Mouse (Mus musculus) lung, postnatal 36 days (tissue): ENCODE data around the gene Shisa8.
"Not testable (repeated sequence)": the region's sequence is repeated elsewhere in the genome, so short reads cannot be mapped to it uniquely, and the experiment has no call there.

Source experiments
- DNase-seq: peaks from one replicate; pipeline ENCODE4 v3.0.0; 2022; ENCODE audit warnings: mixed read lengths

Shisa8 gene

DNA sequence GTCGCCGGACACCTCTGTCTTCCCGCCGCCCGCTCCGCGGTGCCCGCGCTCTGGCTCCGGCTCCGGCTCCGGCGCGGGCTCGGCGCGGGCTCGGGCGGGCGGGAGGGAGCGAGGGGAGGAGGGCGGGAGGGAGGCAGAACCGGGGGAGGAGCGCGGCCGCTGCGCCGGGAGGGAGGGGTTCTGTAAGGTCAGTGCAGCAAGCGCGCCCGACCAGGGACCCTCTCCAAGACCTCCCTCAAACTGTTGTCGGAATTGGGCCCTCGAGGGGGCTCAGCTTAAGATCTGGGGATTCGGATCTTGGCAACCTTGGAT, at the start of gene Shisa8:
TSS of gene Shisa8 (minus strand) at position 64 of the 312 bp plus-strand sequence.
- DNase-seq = no peak

DNA sequence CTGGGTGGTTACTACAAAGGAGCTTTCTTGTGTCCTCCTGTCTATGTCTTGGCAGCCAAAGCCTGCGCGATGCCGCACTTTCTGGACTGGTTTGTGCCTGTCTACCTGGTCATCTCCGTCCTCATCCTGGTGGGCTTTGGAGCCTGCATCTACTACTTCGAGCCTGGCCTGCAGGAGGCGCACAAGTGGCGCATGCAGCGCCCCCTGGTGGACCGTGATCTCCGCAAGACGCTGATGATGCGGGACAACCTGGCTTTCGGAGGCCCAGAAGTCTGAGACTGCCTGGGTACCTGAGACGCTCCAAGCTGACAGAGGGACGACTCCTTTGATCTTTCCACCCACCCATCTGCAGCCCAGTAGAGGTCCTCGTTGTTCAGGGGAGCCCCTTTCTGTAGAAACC, 46.9 kb upstream of the Shisa8 start:
- DNase-seq = peak; percentile 68

DNA sequence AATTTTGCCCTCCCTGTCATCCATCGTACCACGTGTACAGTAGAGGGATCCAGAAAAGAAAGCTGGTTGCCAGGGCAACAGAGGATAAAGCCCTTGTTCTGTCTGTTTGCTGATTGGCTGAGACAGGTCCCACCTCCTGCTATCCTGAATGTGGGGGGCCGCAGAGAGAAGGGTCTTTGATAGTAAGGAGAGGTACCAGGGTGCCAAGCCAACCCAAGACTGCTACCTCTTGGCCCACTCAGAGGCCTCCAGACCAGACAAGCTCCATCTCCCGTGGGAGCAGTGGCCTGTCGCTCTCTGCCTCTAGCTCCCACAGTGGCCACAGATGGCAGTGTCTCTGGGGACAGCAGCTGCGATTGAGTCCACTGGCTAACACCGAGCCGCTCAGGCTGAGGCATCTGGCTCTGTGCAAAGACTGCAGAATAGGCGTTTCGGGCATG, 43.3 kb upstream of the Shisa8 start:
- no peak for DNase-seq

DNA sequence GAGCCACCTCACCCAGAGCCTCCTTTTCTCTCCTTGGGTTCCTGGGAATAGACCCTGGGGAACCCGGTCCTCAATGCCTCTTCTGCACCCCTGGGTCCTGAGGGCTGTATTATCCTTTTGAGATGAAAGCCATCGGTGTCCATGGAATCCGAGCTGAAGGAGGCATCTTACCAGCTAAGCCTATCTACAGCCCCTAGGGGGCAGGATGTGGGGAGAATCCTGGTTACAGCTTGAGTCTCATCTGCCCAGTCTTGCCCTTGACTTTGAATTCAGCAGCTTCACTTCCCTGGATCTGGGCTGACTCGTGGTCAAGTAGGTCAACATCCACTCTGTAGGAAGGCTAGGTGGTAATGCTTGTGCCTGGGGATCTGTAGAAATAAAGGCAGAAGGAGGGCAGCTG, 42.6 kb upstream of the Shisa8 start:
- no peak for DNase-seq

DNA sequence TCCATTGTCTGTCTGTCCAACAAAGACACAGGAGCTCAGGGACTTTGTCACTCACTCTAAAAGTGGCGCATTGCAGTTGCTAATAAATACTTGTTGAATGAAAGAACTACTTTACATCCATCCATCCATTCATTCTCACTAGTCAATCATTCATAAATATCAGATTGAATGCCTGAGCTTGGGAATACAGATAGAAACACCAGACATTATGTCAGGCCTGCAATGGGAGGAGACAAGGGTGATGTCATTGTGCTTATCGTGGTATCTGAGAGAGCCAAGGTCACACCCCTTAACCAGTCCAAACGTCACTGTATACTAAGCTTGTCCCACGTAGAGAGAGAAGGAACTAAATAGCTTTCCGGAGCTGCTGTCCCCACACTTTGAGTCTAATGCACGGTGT, 39.5 kb upstream of the Shisa8 start, which contains the start of gene 1500009C09Rik:
TSS of gene 1500009C09Rik (plus strand) at position 301 of the 400 bp plus-strand sequence.
- no peak for DNase-seq

DNA sequence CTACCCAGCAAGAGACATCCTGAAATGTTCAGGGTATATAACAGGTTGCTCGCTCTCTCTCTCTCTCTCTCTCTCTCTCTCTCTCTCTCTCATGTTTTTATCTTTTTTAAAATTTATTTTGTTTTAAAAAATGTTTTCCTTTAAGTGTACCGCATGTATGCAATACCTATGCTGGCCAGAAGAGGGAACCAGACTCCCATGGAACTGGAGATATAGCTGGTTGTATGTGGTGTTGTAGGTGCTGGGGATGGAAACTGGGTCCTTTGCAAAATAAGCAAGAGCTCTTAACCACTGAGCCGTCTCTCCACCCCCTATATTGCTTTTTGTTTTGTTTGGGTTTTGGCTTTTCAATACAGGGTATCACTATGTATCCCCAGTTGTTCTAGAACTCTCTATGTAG, 39.0 kb upstream of the Shisa8 start:
- DNase-seq = no peak

DNA sequence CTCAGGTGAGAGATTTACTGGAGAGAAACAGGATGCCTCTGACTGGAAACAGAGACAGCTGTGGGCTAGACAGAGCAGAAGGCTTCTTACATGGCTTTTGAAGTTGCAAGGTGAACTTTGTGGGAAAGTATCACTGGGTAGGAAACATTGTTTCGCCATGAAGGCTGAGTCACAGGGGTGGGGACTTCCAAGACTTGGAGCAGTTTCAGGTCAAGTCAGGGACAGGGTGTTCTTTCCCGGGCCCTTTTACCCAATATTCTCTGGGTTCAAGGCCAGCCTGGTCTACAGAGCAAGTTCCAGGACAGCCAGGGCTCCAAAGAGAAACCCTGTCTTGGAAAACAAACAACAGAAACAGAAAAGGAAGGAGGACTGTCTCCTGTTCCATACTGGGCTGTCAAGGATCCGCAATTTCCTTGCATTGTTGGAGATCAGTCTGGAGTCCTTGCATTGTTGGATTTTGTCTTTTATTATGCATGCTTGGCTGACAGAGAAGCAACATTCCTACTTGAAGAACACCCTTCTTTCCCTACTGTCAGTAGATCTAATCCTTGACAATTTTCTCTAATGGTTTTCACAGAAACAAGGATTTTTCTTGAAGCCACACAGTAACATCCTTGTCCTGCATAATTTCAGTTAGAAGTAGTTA, 34.6 kb upstream of the Shisa8 start:
- DNase-seq = no peak

DNA sequence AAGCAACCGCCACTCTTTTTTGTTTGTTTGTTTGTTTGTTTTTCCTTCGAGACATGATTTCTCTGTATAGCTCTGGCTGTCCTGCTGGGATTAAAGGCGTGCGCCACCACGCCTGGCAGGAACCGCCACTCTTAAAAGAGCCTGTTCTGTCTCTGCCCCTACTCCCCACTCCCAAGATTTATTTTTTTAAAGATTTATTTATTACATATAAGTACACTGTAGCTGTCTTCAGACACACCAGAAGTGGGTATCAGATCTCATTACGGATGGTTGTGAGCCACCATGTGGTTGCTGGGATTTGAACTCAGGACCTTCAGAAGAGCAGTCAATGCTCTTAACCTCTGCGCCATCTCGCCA, 32.2 kb upstream of the Shisa8 start:
- DNase-seq = not testable (repeated sequence)

DNA sequence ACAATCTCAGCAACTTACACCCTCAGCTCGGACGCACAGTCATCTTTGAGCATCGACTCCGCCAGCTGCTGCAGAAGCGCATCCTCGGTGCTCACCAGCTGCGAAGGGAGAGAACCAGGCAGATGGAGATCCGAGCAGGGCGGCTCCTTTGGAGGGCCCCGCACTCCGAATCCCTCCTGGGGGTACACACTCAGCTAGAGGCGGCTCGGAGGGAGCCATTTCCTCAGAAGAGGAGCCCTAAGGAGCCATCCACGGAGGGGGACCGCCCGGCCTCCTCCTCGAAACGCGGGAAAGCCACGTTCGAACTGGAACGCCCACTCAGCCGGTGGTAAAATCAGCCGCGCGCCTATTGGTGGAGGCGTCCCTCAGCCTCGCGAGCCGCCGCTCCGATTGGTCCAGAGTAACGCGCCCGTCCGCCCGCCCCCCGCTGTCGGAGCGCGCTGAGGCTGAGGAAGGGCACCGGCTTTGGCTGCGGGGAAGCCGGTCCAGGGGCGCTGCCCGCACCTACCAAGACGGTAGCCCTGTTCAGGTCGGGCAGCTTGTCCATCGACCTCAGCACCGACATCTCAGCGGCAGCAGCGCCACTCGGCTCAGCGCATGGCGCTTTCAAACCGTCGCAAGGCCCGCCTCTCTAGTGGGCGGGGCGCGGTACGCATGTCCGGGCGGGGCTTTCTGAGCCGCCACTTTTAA, 31.6 kb upstream of the Shisa8 start, which contains the start of gene Cenpm:
TSS of gene Cenpm (minus strand) at position 634 of the 690 bp plus-strand sequence.
- DNase-seq = peak; percentile 95

DNA sequence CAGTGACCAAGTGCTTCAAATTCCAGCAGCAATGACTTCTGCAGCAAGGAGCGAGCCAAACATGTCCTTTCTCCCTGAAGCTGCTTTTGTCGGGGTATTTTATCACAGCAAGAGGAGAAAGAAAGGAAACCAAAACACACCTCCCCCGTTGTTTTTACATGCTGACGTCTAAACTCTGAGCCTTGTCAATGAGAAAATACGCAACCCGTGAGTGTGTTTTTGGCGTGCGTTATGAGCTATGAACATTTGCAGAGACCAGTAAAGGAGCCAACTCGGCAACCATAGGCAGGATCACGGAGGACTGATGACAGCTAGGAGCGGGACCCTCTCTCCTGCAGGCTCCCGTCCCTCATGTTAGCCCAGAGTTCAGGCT, 31.1 kb upstream of the Shisa8 start:
- no peak for DNase-seq

DNA sequence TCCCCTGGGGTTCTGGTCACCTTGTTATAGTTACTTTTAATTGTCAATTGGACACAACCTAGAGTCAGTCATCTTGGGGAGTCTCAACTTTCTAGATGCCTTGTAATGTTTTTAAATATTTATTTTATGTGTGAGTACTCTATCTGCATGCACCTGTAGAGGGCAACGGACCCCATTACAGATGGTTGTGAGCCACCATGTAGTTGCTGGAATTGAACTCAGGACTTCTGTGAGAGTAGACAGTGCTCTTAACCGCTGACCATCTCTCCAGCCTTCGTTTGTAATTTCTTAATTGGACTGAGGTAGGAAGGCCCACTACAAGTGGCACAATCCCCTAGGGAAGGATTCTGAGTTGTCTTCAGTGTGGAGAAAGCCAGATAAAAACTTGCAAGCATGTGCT, 30.7 kb upstream of the Shisa8 start:
- no peak for DNase-seq

DNA sequence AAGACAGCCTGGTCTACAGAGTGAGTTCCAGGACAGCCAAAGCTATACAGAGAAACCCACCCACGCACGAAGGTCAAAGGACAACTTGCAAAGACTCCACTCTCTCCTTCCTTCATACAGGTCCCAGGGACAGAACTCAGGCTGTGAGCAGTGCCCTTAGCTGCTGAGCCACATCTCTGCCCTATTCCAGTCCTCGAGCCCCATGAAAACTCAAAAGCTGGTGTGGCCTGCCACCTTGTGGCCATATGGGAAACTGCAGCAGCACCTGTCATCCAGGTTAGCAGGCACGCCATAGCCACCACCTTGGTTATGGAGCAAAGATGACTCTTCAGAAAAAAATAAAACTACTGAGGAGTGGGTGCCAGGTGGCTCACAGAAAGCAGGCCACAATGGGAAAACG, 23.9 kb upstream of the Shisa8 start:
- peak; percentile 88 for DNase-seq

DNA sequence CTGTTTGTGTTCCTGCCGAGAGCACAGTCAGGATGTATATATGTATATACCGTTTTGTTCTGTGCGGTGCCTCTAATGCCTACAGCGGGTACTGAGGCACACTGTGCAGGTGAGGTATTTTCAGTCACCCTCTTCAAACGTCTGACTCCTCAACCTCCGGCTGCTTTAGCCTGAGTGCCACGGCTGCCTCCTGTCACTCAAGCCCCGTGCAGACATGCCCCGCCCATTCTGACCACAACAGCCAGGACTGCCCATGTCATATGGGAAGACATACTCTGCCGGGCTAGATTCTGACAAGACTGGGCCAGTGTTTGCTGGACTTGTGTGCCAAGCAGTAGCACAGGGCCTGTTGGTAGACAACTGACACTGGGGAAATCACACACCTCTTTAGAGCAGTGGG, 23.0 kb upstream of the Shisa8 start:
- peak; percentile 25 for DNase-seq

DNA sequence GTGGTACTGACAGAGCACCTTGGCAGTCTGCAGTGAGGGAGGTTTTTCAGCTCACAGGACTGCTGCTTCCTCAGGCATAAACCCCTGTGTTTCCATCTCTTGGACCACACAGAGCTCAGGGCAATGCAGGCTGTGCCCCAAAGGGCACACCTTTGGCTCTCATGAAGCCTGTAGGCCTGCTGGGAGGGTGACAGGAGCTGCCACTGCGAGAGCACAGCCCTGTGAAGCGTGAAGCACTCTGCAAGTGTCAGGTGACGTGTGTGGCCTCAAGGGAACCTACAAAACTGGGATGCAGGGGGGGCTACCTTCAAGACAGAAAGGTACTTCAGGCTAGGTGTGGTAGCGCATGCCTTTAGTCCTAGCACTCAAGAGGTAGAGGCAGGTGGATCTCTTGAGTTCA, 20.0 kb upstream of the Shisa8 start:
- DNase-seq = no peak

DNA sequence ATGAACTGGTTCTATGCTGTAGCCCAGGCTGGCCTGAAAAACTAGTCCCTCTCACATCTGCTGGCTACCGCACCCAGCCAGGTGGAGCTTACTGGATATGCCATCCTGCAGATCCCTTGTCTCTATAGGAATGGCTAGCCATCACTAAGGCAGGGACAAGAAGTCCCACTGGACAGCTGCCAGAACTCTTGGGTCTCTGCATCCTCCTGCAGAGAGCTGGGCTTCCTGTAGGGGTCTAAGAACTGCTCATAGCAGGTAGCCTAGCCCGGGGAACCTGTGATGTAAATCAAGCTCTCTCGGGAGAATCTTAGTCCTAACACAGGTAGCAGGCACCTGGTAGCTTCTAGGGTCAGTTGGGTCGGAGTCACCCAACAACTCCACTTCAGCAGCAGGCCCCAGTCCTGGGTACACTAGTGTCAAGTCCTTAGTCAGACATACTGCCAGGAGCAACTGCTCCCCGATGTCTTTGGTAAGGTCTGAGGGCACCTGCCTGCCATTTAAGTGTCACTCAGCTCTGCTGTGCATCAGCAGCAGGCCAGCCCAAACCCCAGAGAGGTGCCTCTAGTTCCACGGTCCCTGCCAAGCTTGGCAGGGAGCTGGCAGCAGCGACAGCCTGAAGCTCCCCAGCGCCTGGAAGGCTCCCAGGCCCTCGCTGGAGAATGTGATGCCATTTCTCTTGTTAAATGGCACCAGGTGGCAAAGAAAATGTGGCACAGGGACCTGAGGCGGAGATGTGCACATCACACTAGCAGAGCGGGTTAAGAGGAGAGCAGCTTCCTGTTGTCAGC, 19.2 kb upstream of the Shisa8 start:
- no peak for DNase-seq

DNA sequence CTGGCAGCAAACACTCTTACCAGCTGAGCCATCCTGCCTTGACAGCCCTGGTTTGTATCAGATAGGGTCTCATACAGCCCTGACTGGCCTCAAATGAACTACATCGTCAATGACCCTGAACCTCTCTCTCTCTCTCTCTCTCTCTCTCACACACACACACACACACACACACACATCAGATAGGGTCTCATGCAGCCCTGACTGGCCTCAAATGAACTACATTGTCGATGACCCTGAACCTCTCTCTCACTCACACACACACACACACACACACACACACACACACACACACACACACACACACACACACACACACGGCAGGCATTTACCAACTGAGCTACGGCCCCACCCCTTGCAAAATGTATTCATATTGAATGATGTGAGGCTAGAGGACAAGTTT, 18.5 kb upstream of the Shisa8 start:
- DNase-seq = no peak

DNA sequence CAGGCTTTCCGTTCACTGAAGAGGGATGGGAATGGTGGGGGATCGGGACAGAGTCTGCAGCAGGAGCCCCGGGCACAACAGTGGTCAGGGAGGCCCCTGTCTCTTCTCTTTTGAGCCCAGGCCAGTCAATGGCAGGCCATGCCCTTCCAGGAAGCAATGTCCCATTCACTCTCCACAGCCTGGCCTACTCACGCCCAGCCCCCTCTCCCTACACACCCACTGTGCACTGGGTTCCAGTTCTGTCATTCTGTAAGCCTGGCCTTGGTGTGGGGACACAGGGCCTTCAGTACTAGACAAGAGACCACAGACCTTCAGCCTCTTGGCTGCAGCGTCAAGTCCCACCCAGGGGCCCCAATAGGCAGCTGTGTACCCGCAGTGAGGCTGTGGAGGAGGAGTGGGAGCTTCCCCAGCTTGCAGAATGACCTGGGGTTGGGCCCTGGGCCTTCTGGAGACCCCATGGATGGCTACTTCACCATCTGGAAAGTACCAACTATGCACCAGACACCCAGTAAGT, 17.5 kb upstream of the Shisa8 start:
- no peak for DNase-seq

DNA sequence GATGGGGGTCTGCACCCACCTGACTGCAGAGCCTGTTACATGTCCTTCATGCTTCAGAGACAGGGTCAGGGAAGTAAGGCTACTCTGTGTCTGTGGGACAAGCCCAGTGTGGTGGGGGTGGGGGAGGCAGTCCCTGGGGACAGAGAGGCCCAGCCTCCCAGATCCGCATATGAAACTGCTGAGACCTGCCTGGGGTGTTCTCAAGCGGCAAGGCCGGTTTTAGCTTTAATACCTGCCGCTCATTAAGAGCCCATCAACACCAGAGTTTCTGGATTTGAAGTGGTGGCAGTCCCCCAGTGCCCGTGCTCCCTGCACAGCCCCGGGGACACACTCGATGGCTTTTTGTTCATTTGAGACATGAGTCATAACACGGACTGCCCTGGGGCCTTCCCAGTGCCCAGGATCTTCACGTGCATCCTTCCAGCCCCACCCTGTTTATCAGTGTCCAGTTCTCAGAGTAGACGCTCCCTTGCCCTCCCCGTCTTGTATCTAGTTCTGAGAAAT, 17.0 kb upstream of the Shisa8 start:
- no peak for DNase-seq

DNA sequence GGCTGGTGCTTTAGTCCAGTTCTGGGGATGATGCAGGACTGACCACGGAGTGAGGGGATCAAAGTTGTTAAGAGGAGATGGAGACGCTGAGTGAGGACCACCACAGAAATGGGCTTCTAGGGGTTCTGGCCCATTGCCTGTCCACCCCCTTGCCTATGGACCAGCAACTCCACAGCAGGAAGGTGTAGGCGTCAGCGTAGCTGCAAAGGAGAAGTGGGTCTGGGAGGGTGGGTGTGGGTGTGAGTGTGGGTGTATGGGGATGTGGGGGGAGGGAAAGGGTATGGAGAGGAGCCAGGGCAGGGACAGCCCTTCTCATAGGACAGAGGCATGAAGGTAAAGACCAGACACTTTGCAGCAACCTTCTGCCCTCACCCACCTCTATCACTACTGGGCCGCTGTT, 13.2 kb upstream of the Shisa8 start:
- DNase-seq = no peak

DNA sequence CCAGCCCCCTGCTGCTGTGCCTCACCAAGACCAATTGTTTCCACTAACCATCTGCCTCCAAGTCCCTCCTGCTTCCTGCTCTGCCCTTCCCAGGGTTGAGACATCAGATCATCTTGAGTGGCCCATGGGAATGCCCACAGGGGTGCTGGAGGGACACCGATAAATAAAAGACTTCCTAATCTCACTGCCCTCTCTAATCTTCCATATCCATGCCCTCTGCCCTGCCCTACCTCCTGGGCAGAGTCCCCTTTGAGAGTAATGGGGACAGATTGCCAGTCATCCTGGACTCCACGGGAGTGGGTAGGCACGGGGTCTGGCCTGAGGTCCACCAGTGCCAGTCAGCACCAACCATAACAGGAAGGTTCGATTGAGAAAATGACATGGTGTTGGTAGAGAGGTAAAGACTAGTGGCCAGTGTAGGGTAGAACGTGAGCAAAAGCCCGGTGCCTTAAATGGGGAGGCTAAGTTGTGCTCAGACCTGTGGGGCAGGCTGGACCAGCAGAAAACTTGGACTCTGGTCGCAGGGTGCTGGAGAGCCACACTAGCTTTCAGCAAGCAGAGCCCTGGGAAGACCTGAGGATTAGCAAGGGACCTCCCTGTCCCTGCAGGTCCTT, 12.1 kb upstream of the Shisa8 start:
- no peak for DNase-seq

DNA sequence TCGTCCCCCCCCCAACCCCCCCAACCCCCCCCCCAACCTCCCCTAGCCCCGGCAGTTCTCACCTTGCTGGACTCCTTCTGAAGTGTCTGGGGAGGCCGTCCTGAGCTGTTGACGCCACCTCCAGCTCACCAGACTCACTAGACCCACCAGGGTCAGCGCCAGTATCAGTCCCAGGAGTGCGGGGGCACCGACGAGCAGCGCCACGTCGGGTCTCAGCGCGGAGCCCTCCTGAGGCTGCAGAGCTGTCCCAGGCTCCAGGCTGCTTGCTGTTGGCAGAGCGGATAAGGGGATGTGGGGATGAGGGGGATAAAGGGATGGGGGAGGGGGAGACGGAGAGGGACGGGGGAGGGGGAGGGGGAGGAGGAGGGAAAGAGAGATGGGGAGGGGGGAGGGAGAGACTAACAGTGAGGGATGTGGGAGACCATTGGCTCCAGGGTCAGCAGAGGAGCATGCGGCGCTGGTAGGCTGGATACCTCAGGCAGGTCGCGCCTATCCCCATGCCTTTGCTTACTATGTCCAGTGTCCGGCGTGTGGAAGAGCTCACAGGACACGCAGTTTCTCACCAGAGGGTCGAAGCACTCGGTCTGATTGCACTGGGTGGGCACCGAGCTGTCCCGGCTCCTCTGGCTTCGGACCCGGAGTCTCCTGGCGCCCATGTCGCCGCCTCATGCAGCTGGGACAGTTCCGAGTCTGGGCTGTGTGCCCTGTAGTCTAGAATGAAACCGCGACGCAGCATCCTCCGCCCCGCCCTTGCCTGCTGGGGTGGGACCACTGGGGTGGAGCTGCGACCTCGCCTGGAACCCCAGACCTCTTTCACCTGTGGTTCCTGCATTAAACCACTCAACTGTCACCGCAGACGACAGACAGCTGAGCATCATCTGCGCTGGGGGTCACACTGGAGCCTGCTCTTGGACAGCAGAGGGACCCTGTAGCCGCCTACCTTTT, 11.3 kb upstream of the Shisa8 start, which contains the start of gene Tnfrsf13c:
TSS of gene Tnfrsf13c (minus strand) at position 713 of the 945 bp plus-strand sequence.
- DNase-seq = peak; percentile 63

DNA sequence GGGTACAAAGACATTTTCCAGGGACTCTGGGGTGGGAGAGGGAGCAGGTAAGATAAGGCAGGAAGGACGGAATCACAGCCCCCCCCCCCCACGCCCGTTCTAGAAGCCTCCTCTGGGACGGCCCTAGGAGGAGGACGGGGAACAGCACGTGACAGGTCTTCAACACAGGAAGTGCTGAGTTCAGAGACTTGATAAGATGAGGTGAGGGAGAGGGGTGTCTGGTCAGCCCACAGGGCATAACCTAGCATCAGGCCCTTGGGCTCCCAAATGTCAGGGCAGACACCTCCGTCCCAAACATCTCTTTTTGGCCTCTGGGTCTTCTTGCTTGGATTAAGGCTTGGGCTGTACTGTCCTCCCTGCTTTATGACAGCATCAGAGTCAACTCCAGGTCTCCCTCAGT, 10.6 kb upstream of the Shisa8 start:
- DNase-seq = no peak
